8 mouse cellular contexts compared by ENCODE assay signal in genomic region chr3:154596934-154597554, GRCm38 (mm10). TPM values are rescaled to one million over a fixed set of nuclear protein-coding genes. Genes with fewer than 3 reads are reported as not detected.
DNase-seq lines count a peak whose midpoint lies in the region; ATAC-seq and TF ChIP-seq lines count a peak whose summit lies in the region.

Gene Tyw3, minus strand, starts transcription at chr3:154597104.

- peak; percentile 81 for TF ChIP-seq CTCF in lung, postnatal 0 days (IDR thresholded peaks at IDR 0.05)

- no peaks in the 10 kb centered on the region for H3K27me3 ChIP-seq in hindbrain, embryonic 10.5 days (ENCODE audit: insufficient read depth, poor library complexity, severe bottlenecking)
- H3K27me3 ChIP-seq in lung, postnatal 0 days (replicated peaks; ENCODE audit: insufficient read depth, low read length): no peaks in the 10 kb centered on the region

- peak; percentile 91 for ATAC-seq in frontal cortex, adult (ENCODE audit: low TSS enrichment)
- ATAC-seq in lung, postnatal 0 days: peak; percentile 98

- H3K9me3 ChIP-seq in hindbrain, embryonic 10.5 days: no peaks in the 10 kb centered on the region
- no peaks in the 10 kb centered on the region for H3K9me3 ChIP-seq in lung, postnatal 0 days (ENCODE audit: low read length)

- peak within 1 kb of the TSS; percentile 65 for H3K4me2 ChIP-seq in lung, postnatal 0 days (replicated peaks; ENCODE audit: low read depth, low read length)

- TF ChIP-seq EP300 in lung, postnatal 0 days (IDR thresholded peaks at IDR 0.05): no peak

- WGBS in hindbrain, embryonic 10.5 days: under 1% methylated on average over 38 of the region's 38 CpGs
- 1% methylated on average over 32 of the region's 38 CpGs for WGBS in lung, postnatal 0 days

- H3K36me3 ChIP-seq in hindbrain, embryonic 10.5 days: peaks cover 23% of the 10 kb centered on the region
- no peaks in the 10 kb centered on the region for H3K36me3 ChIP-seq in lung, postnatal 0 days (ENCODE audit: insufficient read depth, low read length)

- H3K4me3 ChIP-seq in hindbrain, embryonic 10.5 days: peak within 1 kb of the TSS; percentile 94
- H3K4me3 ChIP-seq in lung, postnatal 0 days (ENCODE audit: low read depth, low read length): peak within 1 kb of the TSS; percentile 98

- peak; percentile 93 for DNase-seq in MN1 (ENCODE audit: low spot score)
- DNase-seq in cerebellum, adult 9-10 months: peak; percentile 96
- DNase-seq in hindbrain, embryonic 10.5 days (ENCODE audit: low spot score): peak; percentile 97
- peak; percentile 95 for DNase-seq in layer of hippocampus, adult 9-11 months
- peak; percentile 96 for DNase-seq in lung, postnatal 0 days (ENCODE audit: low spot score)
- DNase-seq in ovary, postnatal 14 days (ENCODE audit: low spot score): peak; percentile 99
- DNase-seq in thymus, postnatal 14 days: peak; percentile 97

- peaks cover 11% of the 10 kb centered on the region for H3K4me1 ChIP-seq in hindbrain, embryonic 10.5 days (replicated peaks)
- peaks cover 6% of the 10 kb centered on the region; the same call in 1 of the 2 replicates for H3K4me1 ChIP-seq in lung, postnatal 0 days (ENCODE audit: insufficient read depth, low read depth, low read length)

- H3K27ac ChIP-seq in hindbrain, embryonic 10.5 days: peak within 1 kb of the TSS; percentile 98
- H3K27ac ChIP-seq in lung, postnatal 0 days (ENCODE audit: low read length): peak within 1 kb of the TSS; percentile 92

- H3K9ac ChIP-seq in lung, postnatal 0 days (replicated peaks; ENCODE audit: low read depth): peak within 1 kb of the TSS; percentile 77

RNA-seq across cellular contexts. Expression of gene Tyw3, which starts in this region (rescaled TPM):
- 19.2 and 20.2 TPM in 2 replicates for polyA plus RNA-seq in hindbrain, embryonic 10.5 days (2016; fragmentation: Nextera tagmentation; extraction: Ambion mirVana)
- 4.2 and 4.4 TPM in 2 replicates for polyA plus RNA-seq in lung, postnatal 0 days (2015; fragmentation: Nextera tagmentation; extraction: Ambion mirVana)

Comparison
In these comparisons a context has a peak if more than half of its experiments do, and no peak if none do; other contexts are left out.
1. Peak in every context shown above with its lines: DNase-seq, ATAC-seq, H3K4me3 ChIP-seq and H3K27ac ChIP-seq.